Mouse (Mus musculus) brain, embryonic 14.5 days (tissue): ENCODE results near the gene Dmrt3.

Experiments used
- CTCF ChIP-seq: fragments of 200-500 bp; IDR thresholded peaks from 2 replicates; pipeline ENCODE4 v1.5.1; 2012; ENCODE audit warnings: inconsistent platforms, mild to moderate bottlenecking, moderate library complexity, borderline replicate concordance; ENCODE audit not compliant: insufficient read depth, insufficient read length; ENCODE audit errors: extremely low read depth
- POLR2A ChIP-seq: fragments of 200-500 bp; IDR thresholded peaks from 2 replicates; pipeline ENCODE4 v1.6.1; 2012; ENCODE audit warnings: mild to moderate bottlenecking, inconsistent platforms, borderline replicate concordance; ENCODE audit not compliant: poor library complexity, insufficient read depth, insufficient read length, severe bottlenecking; ENCODE audit errors: extremely low read depth

DNA sequence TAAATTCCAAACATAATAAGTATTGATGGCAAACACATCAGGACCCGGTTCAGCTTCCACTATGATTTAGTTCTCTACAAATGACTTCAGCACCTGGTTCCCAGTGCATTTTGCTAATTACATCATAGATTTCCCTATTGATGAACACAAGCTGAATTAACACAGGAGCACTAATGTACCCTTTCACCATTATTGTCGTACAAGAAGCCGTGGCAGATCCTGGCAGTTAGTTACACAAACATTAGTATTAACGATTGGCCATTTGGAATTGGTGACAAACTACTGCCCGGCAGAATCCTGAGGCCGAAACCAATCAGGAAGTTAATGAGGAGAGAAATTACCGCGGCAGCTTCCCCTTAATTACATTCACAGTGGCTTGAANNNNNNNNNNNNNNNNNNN is 8.1 kb upstream of the Dmrt3 start:
- TF ChIP-seq CTCF (no peak), POLR2A (no peak)
